Mouse (Mus musculus) thymus, adult 18-20 months (tissue): Measurements from ENCODE around the gene Edem1.
"Not testable (repeated sequence)": the region's sequence is repeated elsewhere in the genome, so short reads cannot be mapped to it uniquely, and the experiment has no call there.

Source experiments
- DNase-seq, 2 experiments: peaks; one replicate each; pipeline ENCODE4 v3.0.0; 2022; ENCODE audit warnings: mixed read lengths in 2 of 2

Gene Edem1

GRCm38 (mm10) chr6:108829386-108830370, 1.2 kb downstream of the Edem1 start:
- DNase-seq: peak in 1 of 2 experiments; percentile 31

GRCm38 (mm10) chr6:108832170-108832569, 3.7 kb downstream of the Edem1 start:
- DNase-seq: no peak

GRCm38 (mm10) chr6:108832989-108833388, 4.5 kb downstream of the Edem1 start:
- DNase-seq: peak in 1 of 2 experiments; percentile 41

- DNase-seq: peak in 1 of 2 experiments; percentile 27
Observed at GRCm38 (mm10) chr6:108833963-108834697, 5.7 kb downstream of the Edem1 start.

DNA sequence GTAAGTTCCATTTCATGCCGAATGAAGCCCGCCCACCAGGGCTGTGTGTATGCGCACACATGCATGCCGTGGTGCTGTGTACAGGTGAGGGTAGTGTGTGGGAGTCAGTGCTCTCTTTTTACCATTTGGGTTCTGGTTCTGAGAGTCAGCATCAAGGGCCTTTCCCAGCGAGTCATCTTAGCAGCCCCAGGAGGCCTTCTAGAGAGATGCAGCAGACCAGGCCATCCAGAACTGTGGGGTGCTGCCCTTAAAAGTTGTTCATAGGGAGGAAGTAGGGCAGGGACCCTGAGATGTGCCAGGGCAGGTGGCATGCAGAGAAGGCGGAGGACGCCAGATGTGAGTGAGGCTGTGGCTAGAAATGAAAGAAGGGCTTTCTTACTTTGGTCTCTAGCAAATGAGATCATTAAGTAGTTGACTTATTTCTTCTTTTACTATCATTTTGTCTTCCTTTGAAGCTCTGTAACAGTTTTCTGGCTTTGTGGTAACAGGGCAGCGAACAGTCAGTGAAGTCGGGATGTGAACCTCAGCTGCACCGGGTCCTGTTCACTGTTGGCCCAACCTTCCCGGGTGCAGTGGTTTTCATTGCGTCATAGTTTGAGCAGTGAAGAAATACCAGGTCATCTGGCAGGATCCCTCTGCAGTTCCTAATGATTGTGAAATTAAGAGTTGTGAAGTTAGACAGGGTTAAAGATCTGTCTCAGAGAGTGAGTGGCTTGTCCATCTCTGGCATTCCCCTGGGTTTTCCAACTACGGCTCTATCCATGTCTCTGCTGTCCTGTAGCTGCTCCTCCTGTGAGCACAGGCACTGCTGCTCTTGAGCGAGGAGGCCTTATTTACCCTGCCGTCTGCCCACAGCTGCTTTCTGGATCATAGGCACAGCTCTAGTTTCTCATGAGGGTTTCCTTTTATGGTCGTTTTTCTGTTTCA, 7.6 kb downstream of the Edem1 start:
- peak; percentile 66 to 79 for DNase-seq

- no peak for DNase-seq
Observed at GRCm38 (mm10) chr6:108837081-108837480, 8.6 kb downstream of the Edem1 start.

DNA sequence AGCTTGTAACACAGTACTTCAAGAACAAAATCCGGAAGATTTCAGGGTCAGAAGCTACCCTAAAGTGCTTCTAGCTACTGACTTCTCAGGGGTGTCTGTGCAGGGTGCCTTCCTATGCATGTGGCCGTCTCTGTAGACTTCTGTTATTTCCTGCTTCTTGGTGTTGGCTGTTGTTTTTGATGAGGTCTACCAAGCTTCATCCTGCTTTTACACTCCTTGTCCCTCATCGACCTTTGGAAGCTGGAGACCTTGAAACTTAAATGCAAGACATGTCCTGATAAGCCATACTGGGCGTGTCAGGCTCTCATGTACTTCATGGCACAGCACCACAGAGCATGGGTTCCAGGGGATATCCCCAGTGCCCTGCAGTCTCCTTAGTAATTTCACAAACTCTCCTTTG, 9.5 kb downstream of the Edem1 start:
- DNase-seq: no peak

DNA sequence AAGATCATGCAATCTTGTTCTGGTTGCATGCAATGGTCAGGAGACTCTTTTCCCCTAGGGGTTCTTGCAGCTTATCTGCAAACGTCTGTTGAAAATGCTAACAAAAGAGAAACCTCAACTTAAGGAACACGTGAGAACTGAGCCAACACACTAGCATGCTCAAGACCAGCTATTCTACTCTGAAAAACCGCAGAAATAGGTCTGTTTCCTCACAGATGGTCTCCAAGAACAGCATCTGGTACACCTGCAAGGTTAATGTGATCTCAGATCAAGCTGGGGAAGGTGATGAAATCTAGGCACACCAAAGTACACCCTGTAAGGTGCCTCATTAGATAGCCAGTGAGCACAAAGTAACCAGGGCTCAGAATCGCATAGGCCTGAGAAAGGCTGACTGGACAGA, 11.0 kb downstream of the Edem1 start:
- DNase-seq: peak in 1 of 2 experiments; percentile 64

DNA sequence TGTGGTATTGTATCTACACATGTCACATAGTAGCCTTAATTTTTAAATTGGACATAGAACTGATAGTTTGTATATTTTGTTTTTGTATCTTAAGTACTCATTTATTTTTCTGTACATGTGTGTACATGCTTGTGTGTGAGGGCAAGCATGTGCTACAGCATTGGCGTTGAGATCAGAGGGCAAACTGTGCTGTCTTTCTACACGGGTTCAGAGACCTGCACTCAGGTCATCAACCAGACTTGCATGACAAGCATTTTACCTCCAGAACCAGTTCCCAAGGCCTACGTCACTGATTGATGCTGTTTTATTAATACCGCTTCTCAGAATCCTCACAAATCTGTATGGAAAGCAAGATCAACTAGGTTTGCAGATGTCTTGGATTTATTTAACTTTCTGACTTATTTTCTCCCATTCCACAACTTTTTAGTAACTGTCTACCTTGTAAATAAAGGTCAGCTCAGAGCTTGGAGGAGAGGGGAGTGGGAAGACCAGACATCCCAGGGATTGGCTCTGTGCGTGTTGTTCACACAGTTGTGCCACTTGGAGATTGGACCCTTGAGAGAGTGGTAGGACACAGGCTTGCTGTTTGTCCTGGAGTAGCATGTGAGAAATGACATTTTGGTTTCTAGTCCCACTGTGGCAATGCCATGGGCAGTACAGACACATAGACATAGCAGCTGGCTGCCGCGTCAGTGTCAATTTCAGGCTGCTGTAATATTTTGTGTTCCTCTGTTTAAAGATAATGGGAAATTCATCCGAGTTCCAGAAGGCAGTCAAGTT, 12.6 kb downstream of the Edem1 start:
- DNase-seq: no peak

DNA sequence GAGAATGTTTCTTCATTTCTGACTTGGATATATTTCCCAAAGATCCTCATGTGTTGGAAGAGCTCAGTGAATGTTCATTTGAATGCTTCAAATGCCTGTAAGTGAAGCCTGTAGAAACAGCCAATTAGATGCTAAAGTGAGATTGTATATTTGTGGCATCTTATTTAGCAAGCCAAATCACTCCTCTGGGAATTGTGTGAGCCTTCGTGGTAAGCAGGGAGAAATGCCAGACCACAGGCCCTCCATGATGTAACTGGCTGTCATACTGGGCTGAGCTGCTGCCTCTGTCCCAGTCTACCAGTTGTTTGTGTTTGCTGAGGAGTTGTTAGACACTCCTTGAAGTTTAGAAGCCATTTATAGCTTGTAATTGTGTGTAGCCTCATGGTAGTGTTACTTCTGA, 15.2 kb downstream of the Edem1 start:
- DNase-seq: no peak

DNA sequence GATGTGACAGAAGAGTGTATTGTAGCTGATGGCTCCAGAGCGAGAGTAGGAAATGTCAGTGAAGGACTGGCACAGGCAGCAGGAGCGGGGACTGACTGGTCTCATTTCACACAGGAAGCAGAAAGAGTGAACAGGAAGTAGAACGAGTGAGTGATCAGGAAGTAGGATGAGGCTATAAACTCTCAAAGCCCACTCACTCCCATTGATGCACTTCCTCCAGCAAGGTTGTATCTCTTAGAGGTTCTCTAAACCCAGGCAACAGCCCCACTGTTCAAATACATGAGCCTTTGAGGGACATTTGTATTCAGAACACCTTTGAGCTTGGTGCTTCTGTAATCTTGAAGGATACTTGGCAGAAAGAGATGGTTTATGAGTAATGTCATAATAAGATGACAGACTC, 15.7 kb downstream of the Edem1 start:
- DNase-seq: no peak

DNA sequence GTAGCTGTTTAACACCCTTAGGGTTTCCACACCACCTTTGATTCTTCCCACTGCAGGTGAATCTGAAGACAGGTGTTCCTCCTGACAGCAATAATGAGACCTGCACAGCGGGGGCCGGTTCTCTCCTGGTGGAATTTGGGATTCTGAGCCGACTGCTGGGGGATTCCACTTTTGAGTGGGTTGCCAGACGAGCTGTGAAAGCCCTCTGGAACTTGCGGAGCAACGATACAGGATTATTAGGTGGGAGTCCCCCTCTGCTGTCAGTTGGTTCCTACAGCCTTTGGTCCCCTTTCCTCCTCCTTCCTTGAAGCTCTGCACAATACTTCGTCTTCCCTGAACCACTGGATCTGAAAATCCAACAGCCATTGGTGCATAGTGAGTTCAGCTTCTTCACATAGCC, 16.3 kb downstream of the Edem1 start:
- DNase-seq: no peak

- no peak for DNase-seq
Observed at GRCm38 (mm10) chr6:108852088-108852670, 23.7 kb downstream of the Edem1 start.

DNA sequence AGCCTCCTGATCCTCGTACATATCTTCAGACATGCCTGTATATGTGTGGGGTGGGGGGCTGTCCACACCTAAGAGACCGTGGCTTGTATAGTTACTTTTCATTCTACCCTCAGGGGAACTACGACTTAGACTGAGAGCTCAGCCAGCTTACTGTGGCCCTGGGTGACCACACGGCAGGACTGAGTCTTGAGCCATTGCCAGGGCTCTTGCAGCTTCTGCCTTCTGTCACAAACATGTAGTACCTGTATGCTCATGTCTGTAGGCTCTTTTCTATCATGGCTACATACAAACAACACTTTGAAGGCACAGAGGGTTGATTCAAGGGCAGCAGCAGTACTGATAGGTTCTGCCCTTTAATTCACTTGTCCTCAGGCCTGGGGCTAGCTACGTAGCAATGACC, 24.5 kb downstream of the Edem1 start:
- no peak for DNase-seq

- no peak for DNase-seq
Observed at GRCm38 (mm10) chr6:108858583-108858982, 30.1 kb downstream of the Edem1 start.

DNA sequence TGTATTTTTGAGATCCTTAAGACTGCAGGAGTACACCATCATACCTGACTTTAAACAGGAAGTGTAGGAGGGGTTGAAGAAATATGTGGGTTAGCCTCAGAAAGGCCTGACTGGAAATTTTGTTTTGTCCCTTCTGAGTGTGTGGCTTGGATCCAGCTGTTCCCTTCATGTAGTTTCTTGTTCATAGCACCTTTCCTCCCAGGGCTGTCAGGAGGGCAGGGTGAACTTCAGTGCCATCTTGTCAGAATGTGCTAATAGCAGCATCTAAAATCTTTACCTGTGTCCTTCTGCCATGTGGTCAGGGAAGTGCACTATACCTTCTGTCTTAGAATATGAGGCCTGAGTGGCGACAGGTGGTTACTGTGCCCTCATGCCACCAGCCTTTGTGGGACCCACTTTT, 32.8 kb downstream of the Edem1 start:
- no peak for DNase-seq

GRCm38 (mm10) chr6:108862548-108862947, 34.1 kb downstream of the Edem1 start:
- DNase-seq: no peak

GRCm38 (mm10) chr6:108866317-108866716, 37.9 kb downstream of the Edem1 start:
- DNase-seq: no peak

DNA sequence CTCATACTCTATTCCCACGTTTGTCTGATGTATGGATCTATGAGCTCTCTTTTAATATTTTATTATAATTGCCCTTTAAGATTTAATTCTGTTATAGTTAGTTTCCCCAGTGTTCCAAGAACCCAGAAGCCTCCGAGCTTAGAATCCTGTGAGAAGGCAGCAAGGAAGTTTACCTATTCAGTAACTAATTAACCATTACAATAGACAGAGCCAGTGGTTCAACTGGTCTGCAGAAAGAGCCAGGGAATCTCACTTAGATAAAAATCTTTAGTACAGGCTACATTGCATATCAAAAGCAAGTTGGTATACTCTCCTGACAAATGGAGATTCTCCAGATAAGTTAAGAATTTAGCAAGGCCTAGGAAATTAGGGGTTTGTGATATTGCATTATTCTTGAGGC, 40.6 kb downstream of the Edem1 start:
- not testable (repeated sequence) for DNase-seq

DNA sequence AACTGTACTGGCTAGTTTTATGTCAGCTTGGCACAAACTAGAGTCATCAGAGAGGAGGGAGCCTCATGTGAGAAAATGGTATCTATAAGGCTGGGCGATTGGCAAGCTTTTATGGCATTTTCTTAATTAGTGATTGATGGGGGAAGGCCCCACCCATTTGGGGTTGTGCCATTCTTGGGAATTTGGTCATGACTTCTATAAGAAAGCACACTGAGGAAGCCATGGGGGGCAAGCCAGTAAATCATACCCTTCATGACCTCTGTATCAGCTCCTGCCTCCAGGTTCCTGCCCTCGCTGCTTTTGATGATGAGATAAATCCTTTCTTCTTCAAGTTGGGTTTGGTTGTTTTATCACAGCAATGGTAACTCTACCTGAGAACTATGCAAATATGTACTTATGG, 42.0 kb downstream of the Edem1 start:
- no peak for DNase-seq

- no peak for DNase-seq
Observed at GRCm38 (mm10) chr6:108871251-108871650, 42.8 kb downstream of the Edem1 start.
